Mouse (Mus musculus) CH12.LX (cell line): ENCODE data around the gene Prkacb. TPM values are rescaled to one million over a fixed set of nuclear protein-coding genes. Genes with fewer than 3 reads are reported as not detected.

ENCODE experiments used
- DNase-seq: peaks from one replicate; pipeline ENCODE4 v3.0.0-alpha.2; 2013; ENCODE audit errors: extremely low read depth
- H3K27ac ChIP-seq: 2 replicates; pipeline ENCODE4 v1.5.1; 2012; ENCODE audit warnings: low read depth, mild to moderate bottlenecking, control low read depth, moderate library complexity; ENCODE audit not compliant: insufficient read depth
- H3K27me3 ChIP-seq: replicated peaks from 2 replicates; pipeline ENCODE3; 2012; ENCODE audit warnings: inconsistent platforms
- H3K36me3 ChIP-seq, 2 experiments: replicated peaks in 1 of 2; 2 replicates each; pipeline versions ENCODE3 to v1.6.1; 2012; ENCODE audit warnings: inconsistent platforms in 1 of 2, low read length in 1 of 2, mild to moderate bottlenecking in 1 of 2, mixed read lengths in 1 of 2, moderate library complexity in 1 of 2; ENCODE audit not compliant: control insufficient read depth in 1 of 2, insufficient read depth in 1 of 2
- H3K4me1 ChIP-seq, 2 experiments: 2 replicates each; pipeline ENCODE4 v1.6.1; 2012; ENCODE audit warnings: inconsistent platforms in 1 of 2, moderate library complexity in 1 of 2; ENCODE audit not compliant: insufficient read depth in 2 of 2, control insufficient read depth in 1 of 2
- H3K4me2 ChIP-seq: 2 replicates; pipeline ENCODE4 v1.6.1; 2012; ENCODE audit warnings: low read depth, mild to moderate bottlenecking, control low read depth; ENCODE audit not compliant: poor library complexity, insufficient read depth, severe bottlenecking
- H3K4me3 ChIP-seq, 3 experiments: fragments of 150-350 bp in 1 of 3; sonication (generic) in 1 of 3; replicated peaks in 1 of 3; 2 replicates each; pipeline versions ENCODE3 to v1.5.1; 2011 to 2012; ENCODE audit warnings: low read depth in 2 of 3, low read length in 2 of 3, mild to moderate bottlenecking in 2 of 3, moderate library complexity in 2 of 3, control low read depth in 1 of 3, improper control_type of control experiment in 1 of 3, inconsistent platforms in 1 of 3, mixed read lengths in 1 of 3; ENCODE audit not compliant: poor library complexity in 1 of 3
- H3K79me2 ChIP-seq: replicated peaks from 2 replicates; pipeline ENCODE4 v1.6.1; 2012; ENCODE audit warnings: mild to moderate bottlenecking, moderate library complexity; ENCODE audit not compliant: control insufficient read depth, poor library complexity, insufficient read depth, severe bottlenecking; ENCODE audit errors: extremely low read depth
- H3K9ac ChIP-seq: 2 replicates; pipeline ENCODE4 v1.6.1; 2012; ENCODE audit warnings: low read depth, mild to moderate bottlenecking, control low read depth, moderate library complexity; ENCODE audit not compliant: insufficient read depth
- H3K9me3 ChIP-seq: replicated peaks from 2 replicates; pipeline ENCODE3; 2012; ENCODE audit warnings: low read length, inconsistent platforms, mixed read lengths
- BHLHE40 ChIP-seq: IDR thresholded peaks from 2 replicates; pipeline ENCODE4 v1.6.1; 2011; ENCODE audit warnings: mild to moderate bottlenecking, low read depth, low read length, improper control_type of control experiment
- CHD2 ChIP-seq: IDR thresholded peaks from 2 replicates; pipeline ENCODE4 v1.6.1; 2011; ENCODE audit warnings: low read length, improper control_type of control experiment
- ELF1 ChIP-seq: IDR thresholded peaks from 2 replicates; pipeline ENCODE4 v1.6.1; 2014; ENCODE audit warnings: low read depth, mild to moderate bottlenecking, inconsistent platforms, low read length, improper control_type of control experiment
- EP300 ChIP-seq: IDR thresholded peaks from 2 replicates; pipeline ENCODE4 v1.6.1; 2011; ENCODE audit warnings: low read length, improper control_type of control experiment
- GABPA ChIP-seq: IDR thresholded peaks from 2 replicates; pipeline ENCODE4 v1.6.1; 2012; ENCODE audit warnings: low read depth, low read length, improper control_type of control experiment, inconsistent platforms; ENCODE audit not compliant: insufficient replicate concordance
- HCFC1 ChIP-seq: IDR thresholded peaks from 2 replicates; pipeline ENCODE4 v1.6.1; 2012; ENCODE audit warnings: low read depth, mild to moderate bottlenecking, inconsistent platforms, low read length, improper control_type of control experiment
- JUN ChIP-seq: IDR thresholded peaks from 2 replicates; pipeline ENCODE4 v1.6.1; 2011; ENCODE audit warnings: low read depth, mild to moderate bottlenecking, low read length, improper control_type of control experiment, moderate library complexity; ENCODE audit not compliant: insufficient read depth
- JUND ChIP-seq: conservative IDR thresholded peaks from 2 replicates; pipeline ENCODE4 v1.6.1; 2011; ENCODE audit warnings: low read depth, low read length, improper control_type of control experiment
- KAT2A ChIP-seq: IDR thresholded peaks from 2 replicates; pipeline ENCODE4 v1.6.1; 2012; ENCODE audit warnings: low read length, improper control_type of control experiment, inconsistent platforms; ENCODE audit not compliant: insufficient replicate concordance
- MAZ ChIP-seq: IDR thresholded peaks from 2 replicates; pipeline ENCODE4 v1.6.1; 2012; ENCODE audit warnings: low read depth, mild to moderate bottlenecking, inconsistent platforms, low read length, improper control_type of control experiment, moderate library complexity
- MEF2A ChIP-seq: IDR thresholded peaks from 2 replicates; pipeline ENCODE4 v1.6.1; 2014; ENCODE audit warnings: low read depth, mild to moderate bottlenecking, inconsistent platforms, low read length, improper control_type of control experiment, borderline replicate concordance
- MYC ChIP-seq: IDR thresholded peaks from 2 replicates; pipeline ENCODE4 v1.6.1; 2011; ENCODE audit warnings: low read depth, mild to moderate bottlenecking, improper control_type of control experiment, low read length
- NELFE ChIP-seq: IDR thresholded peaks from 2 replicates; pipeline ENCODE4 v1.6.1; 2011; ENCODE audit warnings: low read depth, low read length, improper control_type of control experiment
- NRF1 ChIP-seq: IDR thresholded peaks from 2 replicates; pipeline ENCODE4 v1.6.1; 2014; ENCODE audit warnings: low read depth, mild to moderate bottlenecking, inconsistent platforms, low read length, improper control_type of control experiment, moderate library complexity
- POLR2A ChIP-seq: IDR thresholded peaks from 2 replicates; pipeline ENCODE4 v1.6.1; 2011; ENCODE audit warnings: low read depth, mild to moderate bottlenecking, improper control_type of control experiment, low read length
- RAD21 ChIP-seq: IDR thresholded peaks from 2 replicates; pipeline ENCODE4 v1.6.1; 2011; ENCODE audit warnings: low read depth, mild to moderate bottlenecking, low read length, improper control_type of control experiment, moderate library complexity
- RCOR1 ChIP-seq: conservative IDR thresholded peaks from 2 replicates; pipeline ENCODE4 v1.6.1; 2012; ENCODE audit warnings: low read depth, mild to moderate bottlenecking, inconsistent platforms, low read length, improper control_type of control experiment
- SIN3A ChIP-seq: IDR thresholded peaks from 2 replicates; pipeline ENCODE4 v1.6.1; 2012; ENCODE audit warnings: low read length, improper control_type of control experiment, inconsistent platforms
- SMC3 ChIP-seq: IDR thresholded peaks from 2 replicates; pipeline ENCODE4 v1.6.1; 2011; ENCODE audit warnings: low read depth, low read length, improper control_type of control experiment
- TBP ChIP-seq: conservative IDR thresholded peaks from 2 replicates; pipeline ENCODE4 v1.6.1; 2011; ENCODE audit warnings: low read depth, low read length, improper control_type of control experiment
- TCF12 ChIP-seq: IDR thresholded peaks from 2 replicates; pipeline ENCODE4 v1.6.1; 2014; ENCODE audit warnings: low read depth, mild to moderate bottlenecking, inconsistent platforms, low read length, improper control_type of control experiment
- UBTF ChIP-seq: IDR thresholded peaks from 2 replicates; pipeline ENCODE4 v1.6.1; 2012; ENCODE audit warnings: low read depth, mild to moderate bottlenecking, inconsistent platforms, low read length, improper control_type of control experiment, moderate library complexity
- USF1 ChIP-seq: IDR thresholded peaks from 2 replicates; pipeline ENCODE4 v1.6.1; 2014; ENCODE audit warnings: low read depth, mild to moderate bottlenecking, inconsistent platforms, low read length, improper control_type of control experiment
- ZKSCAN1 ChIP-seq: IDR thresholded peaks from 2 replicates; pipeline ENCODE4 v1.6.1; 2012; ENCODE audit warnings: low read depth, inconsistent platforms, low read length, improper control_type of control experiment, borderline replicate concordance
- dilution Hi-C: fragments of 300-500 bp; cut with MboI; formaldehyde crosslinking; loops from 2 replicates; pipeline ENCODE4 v1.14.3; 2020; ENCODE audit warnings: low sequenced_read_pairs; ENCODE audit not compliant: extremely low pct_unique_long_range_greater_than_20kb, extremely low pct_ligation_motif_present
- in situ Hi-C: fragments of 300-500 bp; cut with MboI; formaldehyde crosslinking; loops from 3 replicates; pipeline ENCODE4 v1.14.3; 2019; ENCODE audit warnings: low sequenced_read_pairs, low pct_ligation_motif_present, low pct_unique_long_range_greater_than_20kb, mixed read lengths
- polyA plus RNA-seq: library from polyadenylated mRNA; unstranded; fragments of >175 nt; gene quantifications from 2 replicates; pipeline ENCODE4 v1.2.1, GENCODE M21; 2012; ENCODE audit warnings: low read depth; ENCODE audit not compliant: insufficient read length
- total RNA-seq, 2 experiments: library from RNA; depleted of rRNA; stranded (reverse); fragments of 300-350 nt in 1 of 2; fragments of >200 nt in 1 of 2; gene quantifications; 2 replicates each; pipeline ENCODE4 v1.2.3; 2012 to 2014

Gene Prkacb
- total and polyA plus RNA-seq, 3 experiments, result 33.1 to 65.1 (median 62.1) TPM

- dilution Hi-C loops, result no loop called here
These were observed 101.7 kb downstream of the Prkacb start for GRCm38 (mm10) chr3:146711084-146711483.

GRCm38 (mm10) chr3:146709086-146709485 is 103.7 kb downstream of the Prkacb start:
- Histone ChIP-seq H3K9ac (no peak overlapping the region), H3K4me3 (no peak overlapping the region), H3K36me3 (no peaks in the 10 kb centered on the region), H3K4me2 (no peak overlapping the region), H3K9me3 (no peaks in the 10 kb centered on the region), H3K79me2 (no peaks in the 10 kb centered on the region), H3K4me1 (peaks cover 0 to 12% of the 10 kb centered on the region in 2 experiments; a peak in 2 of 4 replicates), H3K27ac (no peak overlapping the region), H3K27me3 (no peaks in the 10 kb centered on the region)
- DNase-seq, result no peak
- dilution Hi-C loops (no loop called here), in situ Hi-C loops (no loop called here)
- no peak for TF ChIP-seq POLR2A
- TF ChIP-seq JUND, result no peak
- TF ChIP-seq BHLHE40, result no peak
- no peak for TF ChIP-seq EP300
- no peak for TF ChIP-seq MEF2A
- no peak for TF ChIP-seq NRF1
- TF ChIP-seq USF1, result no peak
- no peak for TF ChIP-seq ZKSCAN1
- TF ChIP-seq UBTF, result no peak
- no peak for TF ChIP-seq RAD21
- TF ChIP-seq JUN, result no peak
- TF ChIP-seq ELF1, result no peak
- no peak for TF ChIP-seq TCF12
- no peak for TF ChIP-seq SMC3
- TF ChIP-seq KAT2A, result no peak

More at GRCm38 (mm10) chr3:146711084-146711483, 101.7 kb downstream of the Prkacb start:
- DNase-seq, result no peak
- H3K9me3 ChIP-seq, result no peaks in the 10 kb centered on the region
- H3K4me1 ChIP-seq, result peaks cover 2 to 4% of the 10 kb centered on the region in 2 experiments; a peak in 2 of 4 replicates
- no peak overlapping the region for H3K4me2 ChIP-seq
- no peaks in the 10 kb centered on the region for H3K36me3 ChIP-seq
- no peak for TF ChIP-seq BHLHE40
- no peak for TF ChIP-seq NRF1
- no peak for TF ChIP-seq EP300
- TF ChIP-seq RCOR1, result no peak
- TF ChIP-seq TBP, result no peak
- no peak for TF ChIP-seq MYC
- no peak for TF ChIP-seq HCFC1
- TF ChIP-seq GABPA, result no peak
- TF ChIP-seq MAZ, result no peak
- TF ChIP-seq SIN3A, result no peak
- no peak for TF ChIP-seq POLR2A
- no peak for TF ChIP-seq CHD2
- no peak for TF ChIP-seq NELFE
- H3K4me3 ChIP-seq, result no peak overlapping the region
- no peak overlapping the region for H3K9ac ChIP-seq
- H3K27me3 ChIP-seq, result no peaks in the 10 kb centered on the region
- H3K27ac ChIP-seq, result no peak overlapping the region
- in situ Hi-C loops, result no loop called here
- no peaks in the 10 kb centered on the region for H3K79me2 ChIP-seq
